Mouse (Mus musculus) heart, postnatal 0 days (tissue): ENCODE measurements around the gene Sec31a. TPM values are rescaled to one million over a fixed set of nuclear protein-coding genes. Genes with fewer than 3 reads are reported as not detected.

Experiments used
- ATAC-seq: fragments of 200-750 bp; cut with Nextera tagmentation; 2 replicates; pipeline ENCODE4 v1.8.0; 2017; ENCODE audit warnings: low read depth, moderate number of reproducible peaks, moderate library complexity; ENCODE audit not compliant: insufficient read depth
- DNase-seq: peaks from one replicate; pipeline ENCODE4 v3.0.0-alpha.2; 2016; ENCODE audit warnings: low spot score
- H3K27ac ChIP-seq: fragments of 300-500 bp; sonication (generic); 2 replicates; pipeline ENCODE4 v1.5.1; 2014; ENCODE audit warnings: low read depth, mild to moderate bottlenecking
- H3K27me3 ChIP-seq: fragments of 300-500 bp; sonication (generic); 2 replicates; pipeline ENCODE4 v1.6.1; 2014; ENCODE audit warnings: low read length, mixed read lengths; ENCODE audit not compliant: control insufficient read depth, insufficient read depth
- H3K36me3 ChIP-seq: fragments of 300-500 bp; sonication (generic); replicated peaks from 2 replicates; pipeline ENCODE4 v1.6.1; 2014; ENCODE audit warnings: low read length, mixed read lengths; ENCODE audit not compliant: control insufficient read depth, insufficient read depth
- H3K4me1 ChIP-seq: fragments of 300-500 bp; sonication (generic); 2 replicates; pipeline ENCODE4 v1.6.1; 2014; ENCODE audit warnings: antibody characterized with exemption; ENCODE audit not compliant: control insufficient read depth, insufficient read depth
- H3K4me2 ChIP-seq: fragments of 300-500 bp; sonication (generic); 2 replicates; pipeline ENCODE4 v1.6.1; 2014; ENCODE audit warnings: low read depth, mild to moderate bottlenecking, low read length, moderate library complexity
- H3K4me3 ChIP-seq: fragments of 300-500 bp; sonication (generic); 2 replicates; pipeline ENCODE4 v1.5.1; 2014; ENCODE audit warnings: low read depth, low read length
- H3K9ac ChIP-seq: fragments of 300-500 bp; sonication (generic); replicated peaks from 2 replicates; pipeline ENCODE4 v1.6.1; 2014; ENCODE audit warnings: low read depth, low read length, mixed read lengths
- H3K9me3 ChIP-seq: fragments of 300-500 bp; sonication (generic); replicated peaks from 2 replicates; pipeline ENCODE4 v1.6.1; 2016; ENCODE audit warnings: low read length; ENCODE audit not compliant: control insufficient read depth
- CTCF ChIP-seq: IDR thresholded peaks from 2 replicates; pipeline ENCODE4 v1.5.1; 2016; ENCODE audit warnings: antibody characterized with exemption, control low read depth, low read depth
- EP300 ChIP-seq: IDR thresholded peaks from 2 replicates; pipeline ENCODE4 v1.6.1; 2016; ENCODE audit warnings: antibody characterized with exemption, low read depth
- WGBS: fragments of 180-500 bp; shearing (Covaris S2); extraction: QIAGEN DNeasy Blood & Tissue Kit; methylation state at CpG from one replicate; pipeline ENCODE4 v1.1.7; 2014; 5-methylcytosine and 5-hydroxymethylcytosine counted together
- polyA plus RNA-seq: library from polyadenylated mRNA; unstranded; fragments of >200 nt; fragmentation: Nextera tagmentation; extraction: Ambion mirVana; gene quantifications from 2 replicates; pipeline ENCODE4 v1.2.1, GENCODE M21; 2015
- total RNA-seq: library from RNA; depleted of rRNA; stranded (reverse); fragments of >200 nt; gene quantifications from 2 replicates; pipeline ENCODE4 v1.2.3, GENCODE M21; 2014; ENCODE audit warnings: low replicate concordance

The Sec31a gene
- total and polyA plus RNA-seq, 2 experiments from 2014 or later = 101 to 258 TPM

DNA sequence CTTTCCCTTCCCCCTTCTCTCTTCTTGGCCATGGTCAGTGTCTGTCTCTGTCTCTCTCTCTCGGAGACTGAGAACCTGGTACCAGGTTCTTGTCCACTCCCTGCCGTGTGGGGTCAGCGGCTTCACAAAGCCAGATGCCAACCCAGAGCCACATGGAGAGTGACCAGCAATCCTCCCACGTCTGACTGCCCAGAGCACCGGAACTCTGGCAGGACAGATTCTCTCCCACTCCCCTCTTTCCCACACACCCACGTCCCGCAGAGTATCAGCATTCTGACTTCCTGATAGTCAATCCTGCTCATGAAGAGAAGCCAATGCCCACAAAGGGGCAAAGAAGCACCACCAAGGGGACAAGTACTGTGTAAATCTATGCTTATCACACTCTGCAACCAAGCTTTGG lies 7.6 kb upstream of the Sec31a start:
- 0 out of 2 replicates have a peak overlapping the region, but pooled peaks have one; percentile 3 for H3K9ac ChIP-seq
- H3K4me1 ChIP-seq = peaks cover 23% of the 10 kb centered on the region
- H3K36me3 ChIP-seq = peaks cover 80% of the 10 kb centered on the region
- no peaks in the 10 kb centered on the region for H3K27me3 ChIP-seq
- TF ChIP-seq CTCF (no peak), EP300 (no peak)
- H3K4me3 ChIP-seq = no peak overlapping the region
- no peak for ATAC-seq
- no peak for DNase-seq
- H3K27ac ChIP-seq = no peak overlapping the region
- H3K4me2 ChIP-seq = no peak overlapping the region
- 45% methylated on average over 7 of the region's 7 CpGs for WGBS
- no peaks in the 10 kb centered on the region for H3K9me3 ChIP-seq

DNA sequence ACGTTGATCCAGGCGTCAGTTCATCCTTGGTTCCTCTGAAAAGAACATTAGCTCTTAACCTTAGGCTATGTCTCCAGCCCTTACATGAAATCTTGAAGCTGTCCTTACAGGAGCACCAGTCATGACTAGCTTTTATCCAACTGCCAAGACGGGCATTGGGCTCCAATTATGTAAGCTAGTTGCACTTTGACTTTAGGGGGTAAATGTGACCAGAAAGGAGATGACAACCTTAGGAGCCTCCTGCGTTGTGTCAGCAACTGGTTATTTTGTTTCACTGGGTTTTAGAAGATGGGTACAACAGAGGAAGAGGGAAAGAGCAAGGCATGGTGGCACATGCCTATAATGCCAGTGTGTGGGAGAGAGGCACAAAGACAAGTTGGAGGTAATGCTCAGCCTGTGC lies 2.8 kb upstream of the Sec31a start:
- H3K4me3 ChIP-seq = no peak overlapping the region
- no peaks in the 10 kb centered on the region for H3K27me3 ChIP-seq
- no peak overlapping the region for H3K9ac ChIP-seq
- H3K9me3 ChIP-seq = no peaks in the 10 kb centered on the region
- WGBS = 63% methylated on average over 4 of the region's 4 CpGs
- no peak for TF ChIP-seq CTCF
- no peak for TF ChIP-seq EP300
- H3K4me2 ChIP-seq = no peak overlapping the region
- peaks cover 10% of the 10 kb centered on the region for H3K4me1 ChIP-seq
- DNase-seq (no peak), ATAC-seq (no peak)
- H3K27ac ChIP-seq = no peak overlapping the region
- peaks cover 52% of the 10 kb centered on the region for H3K36me3 ChIP-seq

DNA sequence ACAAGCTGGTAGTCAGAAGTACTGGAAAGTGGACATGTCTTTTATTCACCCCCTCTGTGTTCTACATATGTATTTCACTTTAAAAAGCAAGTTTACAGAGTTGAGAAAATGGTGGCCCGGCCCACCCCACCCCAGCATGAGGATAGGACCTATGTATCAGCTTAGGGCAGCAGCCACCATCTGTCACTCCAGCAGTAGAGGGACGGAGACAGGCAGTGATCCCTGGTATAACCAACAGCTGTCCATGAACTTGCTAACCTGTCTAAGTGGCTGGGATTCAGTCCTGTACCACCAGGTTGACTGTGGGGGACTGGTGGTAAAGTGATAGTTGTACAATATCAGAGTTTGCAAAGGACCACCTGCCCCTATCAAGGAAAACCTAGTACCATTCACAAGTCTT lies 2.0 kb upstream of the Sec31a start:
- H3K4me2 ChIP-seq = no peak overlapping the region
- H3K9ac ChIP-seq = no peak overlapping the region
- H3K36me3 ChIP-seq = peaks cover 45% of the 10 kb centered on the region
- peaks cover 16% of the 10 kb centered on the region for H3K4me1 ChIP-seq
- 82% methylated on average over 2 of the region's 2 CpGs for WGBS
- no peak for DNase-seq
- TF ChIP-seq CTCF (no peak), EP300 (no peak)
- H3K27ac ChIP-seq = no peak overlapping the region
- ATAC-seq = no peak
- H3K4me3 ChIP-seq = no peak overlapping the region
- no peaks in the 10 kb centered on the region for H3K9me3 ChIP-seq
- no peaks in the 10 kb centered on the region for H3K27me3 ChIP-seq

DNA sequence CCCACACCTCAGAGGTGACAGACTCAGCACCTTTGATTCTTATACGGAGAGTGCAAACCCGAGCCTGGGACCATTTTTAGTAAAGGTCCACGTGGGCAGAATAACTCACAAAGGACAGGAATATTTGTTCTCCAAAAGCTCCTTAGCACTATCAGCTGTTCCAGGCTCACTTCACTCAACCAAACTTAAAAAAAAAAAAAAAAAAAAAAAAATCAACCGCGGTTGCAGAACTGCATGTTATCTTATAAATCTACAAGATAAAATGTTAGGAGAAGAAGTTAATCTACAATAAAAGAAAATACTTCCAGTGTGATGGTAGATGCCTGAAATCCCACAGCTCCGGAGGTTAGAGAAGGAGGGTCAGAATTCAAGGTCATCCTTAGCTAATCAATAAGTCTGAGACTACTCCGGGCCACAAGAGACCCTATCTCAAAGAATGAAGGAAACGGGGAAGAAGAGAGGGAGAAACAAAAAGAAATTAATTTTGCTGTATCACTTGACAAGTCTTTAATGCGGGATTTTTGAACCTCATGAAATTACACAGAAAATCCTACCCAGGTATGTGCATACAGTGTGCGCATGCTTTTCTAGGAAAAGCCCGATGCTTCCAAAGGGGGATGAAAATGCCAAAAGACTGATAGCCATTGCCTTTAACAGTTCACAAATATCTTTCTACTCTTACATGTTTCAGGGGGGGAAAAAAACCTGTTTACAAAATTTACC lies 1.4 kb downstream of the Sec31a start:
- H3K4me3 ChIP-seq = peak overlapping the region; percentile 89
- peaks cover 29% of the 10 kb centered on the region for H3K4me1 ChIP-seq
- no peak for ATAC-seq
- H3K9me3 ChIP-seq = no peaks in the 10 kb centered on the region
- H3K36me3 ChIP-seq = peaks cover 12% of the 10 kb centered on the region; the same call in 1 of the 2 replicates
- TF ChIP-seq EP300 = no peak
- TF ChIP-seq CTCF = no peak
- DNase-seq = no peak
- H3K4me2 ChIP-seq = peak overlapping the region; percentile 67
- WGBS = 9% methylated on average over 11 of the region's 11 CpGs
- H3K27me3 ChIP-seq = no peaks in the 10 kb centered on the region
- peak overlapping the region; percentile 93 for H3K27ac ChIP-seq
- H3K9ac ChIP-seq = peak overlapping the region; percentile 82

DNA sequence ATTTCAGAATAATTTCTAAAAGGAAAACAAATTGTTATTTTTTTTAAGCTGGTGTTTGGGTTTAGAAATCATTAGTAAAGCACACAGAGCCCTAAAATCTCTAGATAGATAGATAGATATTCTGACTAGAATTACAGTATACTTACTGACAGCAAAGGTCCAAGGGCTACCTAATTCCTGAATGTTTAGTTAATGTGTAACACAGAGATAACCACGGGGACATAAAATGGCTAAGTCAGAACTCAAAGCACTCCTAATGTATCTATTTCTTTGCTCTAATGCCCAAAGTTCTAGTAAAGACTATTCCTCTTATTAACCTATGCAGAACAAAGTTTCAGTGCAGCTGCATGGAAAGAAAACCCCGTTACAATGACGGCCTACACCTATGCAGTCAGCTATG lies 3.1 kb downstream of the Sec31a start:
- DNase-seq (no peak), ATAC-seq (no peak)
- Histone ChIP-seq H3K4me1 (peaks cover 29% of the 10 kb centered on the region), H3K9me3 (no peaks in the 10 kb centered on the region), H3K36me3 (0 out of 2 replicates have a peak, but pooled peaks cover 12% of the 10 kb centered on the region), H3K27ac (no peak overlapping the region), H3K27me3 (no peaks in the 10 kb centered on the region), H3K9ac (no peak overlapping the region), H3K4me2 (no peak overlapping the region; the same call in 1 of the 2 replicates), H3K4me3 (no peak overlapping the region)
- 57% methylated on average over 3 of the region's 3 CpGs for WGBS
- TF ChIP-seq EP300 (no peak), CTCF (no peak)

DNA sequence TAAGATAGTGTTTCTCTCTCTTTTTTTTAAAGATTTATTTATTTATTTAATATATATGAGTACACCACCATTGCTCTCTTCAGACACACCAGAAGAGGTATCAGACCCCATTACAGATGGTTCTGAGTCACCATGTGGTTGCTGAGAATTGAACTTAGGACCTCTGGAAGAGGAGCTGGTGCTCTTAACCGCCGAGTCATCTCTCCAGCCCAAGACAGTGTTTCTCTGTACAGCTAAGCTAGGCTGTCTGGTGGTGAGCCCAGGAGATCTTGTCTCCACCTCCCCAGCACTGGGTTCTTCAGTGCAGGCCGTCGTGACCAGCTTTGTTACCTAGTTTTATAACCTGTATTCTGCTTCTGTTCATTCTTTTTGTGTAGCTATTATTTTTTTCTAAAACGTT lies 5.8 kb downstream of the Sec31a start:
- Histone ChIP-seq H3K4me1 (peaks cover 29% of the 10 kb centered on the region), H3K4me2 (no peak overlapping the region), H3K27ac (no peak overlapping the region), H3K9me3 (no peaks in the 10 kb centered on the region), H3K4me3 (no peak overlapping the region), H3K36me3 (peaks cover 30% of the 10 kb centered on the region), H3K9ac (no peak overlapping the region), H3K27me3 (no peaks in the 10 kb centered on the region)
- 90% methylated on average over 5 of the region's 5 CpGs for WGBS
- ATAC-seq = no peak
- DNase-seq = no peak
- TF ChIP-seq EP300 (no peak), CTCF (no peak)
